Mouse (Mus musculus): ENCODE results near the gene Clk2. TPM values are rescaled to one million over a fixed set of nuclear protein-coding genes. Genes with fewer than 3 reads are reported as not detected.
"Not testable (repeated sequence)": the region's sequence is repeated elsewhere in the genome, so short reads cannot be mapped to it uniquely, and the experiment has no call there.

The Clk2 gene
- polyA plus RNA-seq, 1 experiment: 89.8 TPM

DNA sequence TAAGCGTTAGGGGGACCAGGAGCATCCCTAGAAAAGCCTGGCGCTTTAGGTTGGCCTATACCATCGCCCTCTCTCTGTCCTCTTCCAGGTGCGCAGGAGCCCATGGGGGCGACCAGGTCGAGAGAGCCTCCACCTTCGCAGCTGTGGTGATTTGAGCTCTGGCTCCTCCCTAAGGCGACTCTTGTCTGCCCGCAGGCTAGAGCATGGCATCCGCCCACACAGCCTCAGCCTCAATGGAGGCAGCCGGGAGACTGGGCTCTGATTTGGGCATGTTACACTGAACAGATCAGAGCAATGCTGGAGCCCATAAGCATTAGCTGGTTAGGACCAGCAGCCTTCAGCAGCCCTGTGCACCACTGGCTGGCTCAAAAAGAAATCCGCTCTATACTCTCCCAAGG, 23.9 kb downstream of the Clk2 start:
- DNase-seq (ENCODE audit: low spot score): peak; percentile 19

DNA sequence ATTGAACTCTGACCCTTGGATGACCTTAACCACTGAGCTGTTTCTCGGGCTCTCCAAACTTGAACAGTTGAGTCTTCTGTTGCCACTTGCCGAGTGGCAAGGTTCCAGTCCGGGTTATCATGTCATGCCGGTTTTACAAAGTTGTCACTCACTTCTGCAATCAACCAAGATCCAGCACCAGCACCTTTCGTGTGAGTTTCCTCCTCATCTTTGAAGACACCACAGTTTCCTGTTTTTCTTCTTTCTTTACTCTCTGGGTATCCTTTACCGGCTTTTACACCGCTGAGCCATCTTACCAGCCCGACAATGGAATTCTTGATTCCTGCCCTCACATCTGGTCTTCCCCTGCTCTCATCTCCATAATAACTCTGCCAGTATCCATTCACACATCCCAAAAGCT, 25.8 kb downstream of the Clk2 start:
- peak; percentile 10 for DNase-seq (ENCODE audit: low spot score)

DNA sequence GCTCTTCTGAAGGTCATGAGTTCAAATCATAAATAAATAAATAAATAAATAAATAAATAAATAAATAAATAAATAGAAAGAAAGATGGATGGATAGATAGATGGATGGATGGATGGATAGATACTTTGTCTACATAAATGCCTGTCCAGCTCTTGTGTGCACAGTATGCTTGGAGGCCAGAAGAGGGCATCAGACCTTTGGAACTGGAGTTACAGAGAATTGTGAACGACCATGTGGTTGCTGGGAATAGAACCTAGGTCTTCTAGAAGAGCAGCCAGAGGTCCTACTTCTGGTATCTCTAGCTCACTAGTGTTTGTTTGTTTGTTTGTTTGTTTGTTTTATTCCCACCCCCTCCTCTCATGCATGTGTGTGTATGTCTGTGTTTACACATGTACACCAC, 28.8 kb downstream of the Clk2 start:
- DNase-seq (ENCODE audit: low spot score): no peak

DNA sequence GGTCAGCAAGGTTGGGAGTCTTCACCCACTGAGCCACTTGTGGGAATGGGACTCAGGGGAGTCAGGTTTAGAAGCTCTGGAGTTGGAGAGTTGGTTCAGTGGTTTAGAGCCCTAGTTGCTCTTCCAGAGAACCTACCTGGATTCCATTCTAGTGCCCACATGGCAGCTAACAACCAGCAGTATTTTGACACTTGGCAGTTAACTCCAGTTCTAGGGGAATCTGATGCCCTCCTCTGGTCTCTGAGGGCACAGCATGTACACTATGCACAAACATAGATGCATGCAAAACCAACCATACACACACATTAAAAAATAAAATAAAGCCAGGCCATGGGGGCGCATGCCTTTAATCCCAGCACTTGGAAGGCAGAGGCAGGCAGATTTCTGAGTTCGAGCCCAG, 29.3 kb downstream of the Clk2 start:
- DNase-seq (ENCODE audit: low spot score): peak; percentile 13

DNA sequence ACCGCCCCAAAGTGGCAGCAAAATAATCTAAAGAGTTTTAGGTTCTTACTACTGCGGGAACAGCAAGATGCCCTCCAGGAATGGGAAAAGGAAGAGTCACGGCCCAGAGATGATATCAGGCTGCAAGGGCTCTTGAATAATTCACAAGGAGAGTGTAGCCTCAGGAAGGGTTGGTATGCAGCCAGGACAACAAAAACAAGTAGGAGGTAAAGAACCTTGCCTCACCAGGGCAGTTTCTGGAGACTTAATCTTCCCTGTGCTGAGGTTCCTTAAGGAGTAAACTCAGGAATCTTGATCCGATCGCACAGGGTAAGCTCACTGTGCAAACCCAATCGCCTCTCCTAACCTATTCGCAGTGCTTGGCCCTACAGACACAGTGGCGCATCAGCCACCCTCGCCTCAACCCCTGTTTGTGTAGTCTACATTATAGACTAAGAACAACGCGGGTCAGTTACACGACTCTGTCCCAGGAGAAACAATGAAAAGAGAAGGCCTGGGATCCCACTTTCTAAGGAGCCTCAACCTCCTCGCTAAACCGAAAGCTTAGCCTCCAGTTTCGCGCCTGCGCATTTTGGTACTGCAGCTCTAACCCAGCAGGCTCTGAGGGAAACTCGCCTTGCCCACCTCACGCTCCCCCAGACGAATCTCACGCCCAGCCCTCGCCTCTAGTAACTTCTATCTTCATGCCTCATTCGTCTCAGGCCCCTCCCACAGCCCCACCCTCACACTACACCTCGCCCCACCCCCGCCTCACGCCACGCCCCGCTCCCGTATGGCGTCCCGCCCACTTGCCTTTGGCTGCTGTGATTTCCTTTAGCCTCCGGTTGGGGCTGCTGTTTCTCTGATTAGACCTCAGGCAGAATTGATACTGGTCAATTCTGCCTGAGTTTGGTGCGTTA, 31.6 kb downstream of the Clk2 start:
- peak; percentile 61 for DNase-seq (ENCODE audit: low spot score)

DNA sequence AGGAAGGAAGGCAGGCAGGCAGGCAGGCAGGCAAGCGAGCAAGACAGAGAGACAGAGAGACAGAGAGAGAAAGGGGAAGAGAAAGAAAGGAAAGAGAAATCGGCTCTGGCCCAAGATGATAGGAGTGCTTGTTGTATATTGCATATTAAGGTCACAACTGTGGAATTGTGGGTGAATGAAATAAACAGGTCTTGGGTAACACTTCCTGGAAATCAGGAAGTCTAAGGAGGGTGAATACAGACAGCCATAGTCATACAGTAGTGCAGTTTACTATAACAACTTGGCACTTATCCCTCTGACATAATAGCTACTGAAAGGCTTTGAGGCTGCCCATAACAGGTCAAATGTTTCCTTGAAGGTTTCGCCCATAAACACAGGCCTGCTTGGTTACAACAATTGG, 35.2 kb downstream of the Clk2 start:
- no peak for DNase-seq (ENCODE audit: low spot score)

DNA sequence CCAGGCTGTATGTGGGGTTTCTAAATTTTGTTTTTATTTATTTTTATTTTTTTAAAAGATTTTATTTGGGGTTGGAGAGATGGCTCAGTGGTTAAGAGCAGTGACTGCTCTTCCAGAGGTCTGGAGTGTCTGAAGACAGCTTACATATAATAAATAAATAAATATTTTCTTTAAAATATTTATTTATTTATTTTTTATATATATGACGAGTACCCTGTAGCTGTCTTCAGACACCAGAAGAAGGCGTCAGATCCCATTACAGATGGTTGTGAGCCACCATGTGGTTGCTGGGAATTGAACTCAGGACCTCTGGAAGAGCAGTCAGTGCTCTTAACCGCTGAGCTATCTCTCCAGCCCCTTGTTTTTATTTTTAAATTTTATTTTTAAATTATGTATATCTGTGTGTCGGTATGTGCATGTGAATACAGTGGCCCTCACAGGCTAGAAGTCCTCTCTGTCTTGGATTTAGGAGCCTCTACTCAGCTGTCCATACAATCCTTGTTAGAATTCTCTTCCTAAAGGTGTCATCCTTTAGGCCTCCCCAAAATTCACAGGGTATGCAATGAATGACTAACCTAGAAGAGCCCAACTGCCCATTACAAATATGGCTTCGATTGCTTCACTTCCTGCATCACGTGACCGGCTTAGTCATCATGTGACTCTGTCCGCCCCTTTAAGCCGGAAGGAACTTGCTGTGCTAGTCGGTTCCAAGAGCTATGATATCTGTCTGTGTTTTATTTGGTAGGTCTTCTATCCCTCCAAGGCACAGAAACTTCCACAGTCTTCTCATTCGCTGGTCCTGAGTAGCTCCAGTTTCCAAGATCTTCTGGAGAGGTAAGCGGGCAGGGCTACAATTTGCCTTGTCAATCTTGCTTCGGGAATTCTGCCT, 37.9 kb downstream of the Clk2 start, which contains the start of gene Gba:
TSS of gene Gba (plus strand) at position 676 of the 889 bp plus-strand sequence.
- DNase-seq (ENCODE audit: low spot score): no peak

DNA sequence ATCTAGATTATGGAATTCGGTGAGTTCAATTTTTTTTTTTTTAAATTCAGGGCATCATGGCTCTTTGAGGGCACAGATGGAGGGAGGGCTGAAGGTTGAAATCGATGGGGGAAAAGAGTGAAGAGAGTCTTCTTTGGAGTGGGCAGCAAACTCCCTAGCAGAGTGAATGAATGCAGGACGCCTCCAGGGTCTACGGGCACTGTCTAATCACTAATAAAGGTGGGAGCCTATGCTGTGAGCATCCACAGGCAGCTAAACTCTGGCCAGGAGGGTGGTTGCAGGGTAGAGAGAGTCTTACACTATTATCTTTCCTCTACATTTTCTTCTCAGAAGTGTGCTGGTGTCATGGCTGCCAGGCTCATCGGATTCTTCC, 38.5 kb downstream of the Clk2 start:
- no peak for DNase-seq (ENCODE audit: low spot score)

DNA sequence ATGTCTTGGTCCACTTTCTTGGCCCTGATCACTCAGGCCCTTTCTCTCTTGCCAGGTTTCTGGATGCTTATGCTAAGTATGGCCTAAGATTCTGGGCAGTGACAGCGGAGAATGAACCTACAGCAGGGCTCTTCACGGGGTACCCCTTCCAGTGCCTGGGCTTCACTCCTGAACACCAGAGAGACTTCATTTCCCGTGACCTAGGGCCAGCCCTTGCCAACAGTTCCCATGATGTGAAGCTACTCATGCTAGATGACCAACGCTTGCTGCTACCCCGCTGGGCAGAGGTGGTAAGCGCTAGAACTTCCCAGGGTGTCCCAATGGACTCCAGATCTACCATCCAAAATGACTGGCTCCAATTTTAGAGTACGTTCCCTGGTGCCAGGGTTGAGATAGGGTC, 41.5 kb downstream of the Clk2 start:
- DNase-seq (ENCODE audit: low spot score): no peak

DNA sequence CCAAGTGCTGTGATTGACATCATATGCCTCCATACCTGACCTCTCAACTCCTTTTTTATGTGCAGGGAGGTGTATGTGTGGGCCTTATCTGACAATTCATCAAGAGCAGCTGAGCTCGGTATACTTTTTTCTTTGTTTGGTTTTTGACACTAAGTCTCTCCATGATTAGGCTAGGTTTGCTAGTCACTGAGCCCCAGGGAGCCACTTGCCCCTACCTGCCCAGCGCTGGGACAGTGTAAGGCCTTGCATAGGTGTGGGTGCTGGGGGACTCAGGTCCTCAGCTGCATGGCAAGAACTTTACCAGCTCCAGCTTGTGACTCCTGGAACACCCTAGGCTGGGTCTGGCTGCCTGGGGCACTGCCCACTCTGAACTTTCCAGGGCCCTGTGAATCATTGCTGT, 42.1 kb downstream of the Clk2 start:
- DNase-seq (ENCODE audit: low spot score): no peak

DNA sequence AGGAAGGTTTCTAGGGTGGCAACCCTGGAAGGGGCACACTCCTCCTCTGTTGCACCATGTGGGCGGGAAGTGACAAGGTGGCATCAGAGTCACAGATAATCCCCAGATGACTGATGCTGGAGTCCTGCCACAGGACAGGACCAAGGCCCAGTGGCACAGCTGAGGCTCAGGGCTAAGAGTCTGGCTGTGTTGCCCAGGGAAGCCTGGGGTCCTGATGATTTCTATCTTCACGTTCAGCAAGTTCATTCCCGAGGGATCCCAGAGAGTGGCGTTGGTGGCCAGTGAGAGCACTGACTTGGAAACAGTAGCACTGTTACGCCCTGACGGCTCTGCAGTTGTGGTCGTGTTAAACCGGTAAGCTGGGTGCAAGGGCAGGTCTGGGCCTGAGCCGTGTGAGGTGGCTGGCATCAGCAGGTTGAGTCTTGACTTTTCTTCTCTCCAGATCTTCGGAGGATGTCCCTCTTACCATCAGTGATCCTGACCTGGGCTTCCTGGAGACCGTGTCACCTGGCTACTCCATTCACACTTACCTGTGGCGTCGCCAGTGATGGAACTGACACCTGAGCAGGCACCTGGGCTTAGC, 43.6 kb downstream of the Clk2 start:
- DNase-seq (ENCODE audit: low spot score): no peak

DNA sequence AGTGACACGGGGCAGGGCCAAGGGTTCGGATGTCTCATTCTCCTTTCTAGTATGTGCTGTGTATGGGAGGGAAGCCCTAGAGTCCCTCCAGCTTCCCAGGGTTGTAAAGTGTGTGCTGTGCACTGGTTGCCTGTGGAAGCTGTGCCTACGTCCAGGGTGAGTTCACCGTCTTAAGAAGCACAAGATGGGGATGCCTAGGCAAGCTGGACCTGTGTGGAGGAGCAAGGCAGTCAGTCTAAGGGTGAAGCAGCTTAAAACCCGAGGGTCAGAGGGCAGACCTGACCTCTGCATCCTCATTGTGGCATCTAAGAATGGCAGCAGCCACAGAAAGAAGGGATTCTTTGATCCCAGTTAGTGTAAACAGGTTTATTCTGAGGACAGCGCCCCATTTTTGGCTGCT, 44.1 kb downstream of the Clk2 start:
- DNase-seq (ENCODE audit: low spot score): no peak

DNA sequence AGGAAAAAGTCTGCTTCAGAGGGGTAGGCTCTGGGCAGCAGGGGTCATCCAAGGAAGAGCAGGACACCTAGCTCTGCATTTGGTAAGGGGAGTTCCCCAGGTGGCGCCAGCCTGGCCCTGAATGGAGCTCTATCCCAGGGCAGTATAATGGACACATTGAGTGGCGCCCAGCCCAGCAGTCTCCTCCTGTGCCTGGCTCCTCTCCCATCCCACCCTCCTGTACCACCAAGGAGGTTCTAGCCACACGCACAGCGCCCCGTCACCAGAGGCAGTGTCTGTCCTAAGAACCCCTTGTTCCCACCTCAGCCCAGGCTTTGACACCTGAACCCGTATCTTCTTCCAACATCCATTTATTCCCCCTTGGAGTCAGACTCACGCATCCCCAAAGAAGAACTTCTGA, 45.1 kb downstream of the Clk2 start:
- DNase-seq (ENCODE audit: low spot score): no peak

DNA sequence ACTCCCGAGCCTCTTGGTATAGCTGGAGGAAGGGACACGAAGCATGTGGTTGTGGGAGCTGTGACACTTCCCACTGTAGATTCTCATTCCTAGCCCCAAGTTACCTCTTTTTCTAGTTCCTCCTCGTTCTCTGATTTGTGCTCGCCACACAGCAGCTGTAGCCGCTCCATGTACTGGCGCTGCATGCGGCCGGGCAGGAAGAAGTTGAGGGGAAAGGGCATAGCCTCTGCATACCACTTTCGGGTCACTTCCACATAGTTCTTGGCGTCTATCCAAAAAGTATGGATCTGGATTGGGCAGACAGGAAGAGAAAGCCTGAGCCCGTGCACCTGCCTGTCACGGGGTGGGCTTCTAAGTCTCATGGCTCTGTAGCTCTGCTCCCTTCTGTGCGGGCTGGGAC, 45.6 kb downstream of the Clk2 start:
- no peak for DNase-seq (ENCODE audit: low spot score)

DNA sequence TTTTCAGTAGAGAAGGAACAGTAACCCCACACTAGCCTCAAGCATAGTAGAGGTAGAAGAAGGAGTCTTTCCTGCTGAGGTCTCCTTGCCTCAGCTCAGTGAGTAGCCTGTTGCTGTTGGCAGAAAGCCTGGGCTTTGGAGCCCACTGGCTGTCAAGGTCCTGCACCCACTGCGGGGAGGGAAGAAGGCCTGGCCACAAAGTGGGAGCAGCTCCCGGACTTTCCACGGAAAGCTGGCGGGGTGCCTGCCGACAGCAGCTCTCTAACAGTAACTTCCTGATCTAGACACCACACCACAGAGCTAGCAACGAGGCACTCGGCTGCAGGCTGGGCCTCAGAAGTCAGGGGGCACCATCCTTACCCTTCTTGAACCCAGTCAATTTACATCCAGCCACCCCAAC, 46.1 kb downstream of the Clk2 start:
- DNase-seq (ENCODE audit: low spot score): no peak

DNA sequence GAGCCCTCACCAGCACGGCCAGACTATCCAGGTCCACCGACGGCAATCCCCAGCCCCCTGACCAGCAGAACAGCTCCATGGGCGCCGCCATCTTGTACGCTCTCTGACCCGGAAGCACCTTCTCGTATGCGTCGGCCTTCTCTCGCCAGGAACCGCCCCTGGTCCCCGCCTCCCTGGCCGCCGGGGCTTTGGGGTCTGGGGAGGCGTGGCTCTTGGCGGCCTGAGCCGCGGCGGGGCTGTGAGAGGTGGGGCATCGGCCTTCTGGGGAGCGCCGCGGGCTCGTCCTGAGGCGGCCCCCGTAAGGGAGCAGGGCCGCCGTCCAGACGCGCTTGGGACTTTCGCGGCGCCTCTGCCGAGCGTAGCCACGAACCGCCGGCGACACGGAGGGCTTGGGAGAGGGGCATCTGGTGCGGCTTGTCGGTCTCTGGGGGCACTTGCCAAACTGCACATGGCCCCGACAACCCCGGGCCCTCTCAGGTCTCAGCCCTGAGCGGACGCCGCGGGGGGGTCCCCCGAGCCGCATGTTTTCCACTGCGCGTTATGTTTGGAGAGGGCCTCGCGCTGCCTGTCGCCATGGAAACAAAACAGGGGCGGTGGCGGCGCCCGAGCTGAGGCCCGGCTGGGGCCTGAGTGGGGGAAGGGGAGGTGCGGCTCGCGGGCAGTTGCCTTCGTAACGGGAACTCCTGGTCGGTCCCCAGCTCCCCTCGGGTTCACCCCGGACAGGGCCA, 49.4 kb downstream of the Clk2 start:
- DNase-seq (ENCODE audit: low spot score): peak; percentile 83

DNA sequence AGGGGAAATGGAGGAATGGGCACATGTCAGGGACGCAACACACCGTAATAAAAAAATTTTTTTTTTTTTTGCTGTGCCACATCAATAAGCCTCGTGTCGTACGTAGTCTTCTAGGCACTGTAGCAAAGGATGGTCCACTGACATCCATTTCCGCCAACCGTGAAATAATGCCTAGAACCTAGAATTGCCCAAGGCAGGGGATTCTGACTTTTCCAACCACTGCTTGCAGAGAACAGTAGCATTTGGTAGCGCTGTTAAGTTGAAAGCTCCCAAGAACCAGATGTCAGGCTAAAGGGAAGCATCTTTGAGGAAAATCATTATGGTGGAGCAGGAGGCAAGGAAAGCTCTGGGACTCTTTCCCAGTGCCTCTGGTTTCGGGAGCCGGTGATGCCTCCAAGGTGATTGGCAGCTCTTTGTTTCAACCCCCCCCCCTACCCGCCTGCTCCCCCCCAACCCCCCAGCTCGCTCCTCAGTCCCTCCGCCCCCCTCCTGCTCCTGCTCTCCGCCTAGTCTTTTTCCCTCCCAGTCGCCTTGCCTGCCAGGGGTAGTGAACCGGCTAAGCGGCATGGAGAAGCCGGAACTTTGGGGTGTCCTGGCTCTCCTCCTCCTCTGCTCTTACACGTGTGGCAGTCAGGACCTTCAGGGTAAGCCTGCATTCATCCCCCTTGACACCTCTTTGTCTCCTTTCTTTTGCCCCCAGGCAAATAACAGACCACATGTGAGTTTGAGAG, 50.3 kb downstream of the Clk2 start, which contains the start of gene Thbs3:
TSS of gene Thbs3 (plus strand) at position 500 of the 731 bp plus-strand sequence.
- peak; percentile 22 for DNase-seq (ENCODE audit: low spot score)

DNA sequence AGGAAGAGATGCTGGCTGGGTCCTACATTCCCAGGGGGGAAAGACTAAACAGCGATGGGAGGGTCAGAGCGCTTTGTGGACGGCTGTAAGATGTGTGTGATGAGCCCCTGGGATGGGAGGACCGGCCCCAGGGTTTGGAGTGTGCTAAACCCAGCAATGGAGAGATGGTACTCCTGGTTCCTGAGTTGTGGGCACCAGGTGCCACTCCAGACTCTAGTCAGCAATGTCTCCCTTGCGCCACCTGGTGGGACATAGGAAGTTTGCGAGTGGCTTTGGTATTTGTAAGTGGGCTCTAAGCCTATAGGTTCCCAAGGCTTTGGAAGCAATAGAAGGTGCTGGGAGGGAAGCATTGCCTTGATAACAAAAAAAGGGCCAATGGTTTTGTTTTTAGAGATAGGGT, 51.3 kb downstream of the Clk2 start:
- DNase-seq (ENCODE audit: low spot score): peak; percentile 62

DNA sequence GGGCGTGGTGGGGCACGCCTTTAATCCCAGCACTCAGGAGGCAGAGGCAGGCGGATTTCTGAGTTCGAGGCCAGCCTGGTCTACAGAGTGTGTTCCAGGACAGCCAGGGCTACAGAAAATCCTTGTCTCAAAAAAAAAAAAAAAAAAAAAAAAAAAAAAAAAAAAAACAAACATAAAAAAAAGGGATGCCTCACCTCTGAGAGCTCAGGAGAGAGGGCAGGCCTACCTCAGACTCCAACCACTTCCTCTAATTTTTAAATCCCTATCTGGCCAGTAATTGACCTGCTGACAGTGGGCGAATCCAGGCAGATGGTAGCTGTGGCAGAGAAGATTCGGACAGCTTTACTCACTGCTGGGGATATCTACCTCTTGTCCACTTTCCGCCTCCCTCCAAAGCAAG, 51.8 kb downstream of the Clk2 start:
- DNase-seq (ENCODE audit: low spot score): not testable (repeated sequence)

DNA sequence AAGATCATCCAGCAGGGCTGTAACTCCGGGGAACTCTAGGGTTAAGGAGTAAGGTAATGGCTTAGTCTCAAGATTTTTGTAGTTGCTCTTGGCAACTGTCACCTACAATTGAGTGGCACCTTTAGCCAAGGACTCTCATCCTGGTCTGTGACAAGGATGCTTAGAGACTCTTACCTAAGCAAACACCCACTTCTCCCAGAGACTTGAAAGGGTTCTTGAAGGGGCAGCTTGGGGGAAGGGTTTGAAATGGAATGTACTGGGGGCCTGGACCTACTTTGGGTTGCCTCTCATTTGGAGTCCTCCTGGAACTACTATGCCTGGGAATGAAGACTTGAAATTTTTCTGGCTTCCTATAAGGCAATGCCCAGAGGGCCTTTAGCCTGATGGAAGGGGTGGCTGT, 53.7 kb downstream of the Clk2 start:
- DNase-seq (ENCODE audit: low spot score): no peak

DNA sequence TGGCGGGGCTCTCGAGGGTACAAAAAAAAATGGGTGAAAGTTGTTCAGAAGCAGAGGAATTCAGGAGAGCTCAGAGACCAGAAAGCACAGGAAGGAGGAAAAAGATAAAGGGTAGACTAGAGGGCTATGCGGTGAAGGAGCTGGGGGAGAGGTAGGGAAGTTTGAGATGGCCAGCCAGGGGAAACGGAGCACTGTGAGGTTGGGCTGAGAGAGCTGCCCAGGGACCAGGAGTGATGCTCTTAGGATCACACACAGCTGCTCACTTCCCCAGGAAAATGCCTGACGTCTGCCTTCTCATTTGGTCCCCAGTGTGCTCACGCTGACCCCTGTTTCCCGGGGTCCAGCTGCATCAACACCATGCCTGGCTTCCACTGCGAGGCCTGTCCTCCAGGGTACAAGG, 55.0 kb downstream of the Clk2 start:
- no peak for DNase-seq (ENCODE audit: low spot score)

All from urinary bladder, adult 2 months (tissue).